Mouse (Mus musculus): ENCODE measurements around the gene Kng1. TPM values are rescaled to one million over a fixed set of nuclear protein-coding genes. Genes with fewer than 3 reads are reported as not detected.
"Not testable (repeated sequence)": the region's sequence is repeated elsewhere in the genome, so short reads cannot be mapped to it uniquely, and the experiment has no call there.

Kng1 gene
- not detected in 2 replicates for polyA plus RNA-seq (2014; fragmentation: Nextera tagmentation; extraction: Ambion mirVana)

DNA sequence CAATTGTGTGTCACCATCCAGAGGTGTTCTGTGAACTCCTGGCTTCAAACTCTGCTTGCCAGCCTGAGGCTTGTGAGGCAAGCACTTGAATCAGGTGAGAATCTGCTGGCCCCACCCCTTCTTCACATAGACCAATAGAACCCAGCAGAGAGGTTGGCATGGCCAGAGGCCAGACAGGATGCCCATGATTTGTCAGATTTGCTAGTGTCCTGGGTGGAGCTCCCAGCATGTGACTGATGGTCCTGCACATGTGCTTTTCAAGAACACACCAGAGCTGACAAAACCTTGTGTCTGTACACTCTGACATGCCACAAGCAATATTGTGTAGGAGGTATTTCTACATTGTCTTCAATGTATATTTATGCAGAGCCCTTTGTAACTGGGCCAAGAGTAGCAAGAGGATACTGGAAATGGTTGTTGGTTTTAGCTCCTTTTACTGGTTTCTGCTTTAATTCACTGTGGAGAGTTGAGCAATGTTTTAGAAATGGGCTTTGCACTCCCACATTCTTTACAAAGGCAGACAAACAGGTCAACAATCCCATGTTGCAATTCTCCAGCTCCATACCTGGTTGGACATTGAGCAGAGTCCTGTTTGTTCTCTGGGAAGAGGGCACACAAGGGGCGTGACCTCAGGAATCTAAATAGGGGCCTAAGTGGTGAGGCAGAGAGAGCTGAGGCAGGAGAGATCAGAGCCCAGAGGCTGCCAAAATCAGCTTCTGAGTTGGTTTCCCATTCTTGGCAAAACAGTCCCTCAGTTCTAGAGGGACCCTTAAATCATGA lies at the start of gene Kng1:
Gene Kng1, plus strand, starts transcription at position 198 of the 780 bp plus-strand sequence.
- H3K27me3 ChIP-seq (replicated peaks; ENCODE audit: control insufficient read depth, insufficient read depth, low read length); H3K4me2 ChIP-seq (ENCODE audit: low read length); H3K27ac ChIP-seq (ENCODE audit: low read depth, low read length); H3K36me3 ChIP-seq (ENCODE audit: control insufficient read depth, insufficient read depth, low read length); ATAC-seq; H3K9me3 ChIP-seq (replicated peaks; ENCODE audit: control insufficient read depth, low read length); H3K4me3 ChIP-seq (ENCODE audit: low read depth, low read length); H3K9ac ChIP-seq (ENCODE audit: low read length); H3K4me1 ChIP-seq (ENCODE audit: control insufficient read depth, insufficient read depth, low read length); DNase-seq (ENCODE audit: low spot score): not testable (repeated sequence)
- 81% methylated on average over 1 of the region's 1 CpGs for WGBS

DNA sequence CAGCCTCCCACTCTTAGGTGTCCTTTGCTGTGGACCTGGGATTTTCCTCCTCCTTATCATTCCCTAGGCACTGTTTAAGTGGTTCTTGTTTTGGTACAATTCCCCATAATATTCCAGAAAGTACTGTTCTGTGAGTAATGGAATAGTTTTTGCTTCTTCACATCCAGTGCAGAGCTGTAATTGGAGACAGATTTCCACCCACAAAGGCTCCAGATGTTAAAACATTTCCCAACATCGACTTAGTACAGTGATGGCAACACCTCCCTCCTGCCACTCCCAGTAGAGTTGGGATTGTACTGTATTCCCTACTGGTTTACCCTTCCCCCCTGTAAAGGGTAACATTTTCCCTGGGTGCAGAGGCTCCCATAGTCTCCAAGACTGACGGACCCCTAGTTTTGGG lies 43.9 kb upstream of the Kng1 start:
- not testable (repeated sequence) for H3K4me3 ChIP-seq (ENCODE audit: low read depth, low read length); DNase-seq (ENCODE audit: low spot score); ATAC-seq; H3K27me3 ChIP-seq (replicated peaks; ENCODE audit: control insufficient read depth, insufficient read depth, low read length); H3K4me1 ChIP-seq (ENCODE audit: control insufficient read depth, insufficient read depth, low read length); H3K4me2 ChIP-seq (ENCODE audit: low read length); H3K27ac ChIP-seq (ENCODE audit: low read depth, low read length); H3K36me3 ChIP-seq (ENCODE audit: control insufficient read depth, insufficient read depth, low read length); H3K9me3 ChIP-seq (replicated peaks; ENCODE audit: control insufficient read depth, low read length); H3K9ac ChIP-seq (ENCODE audit: low read length)
- 84% methylated on average over 2 of the region's 2 CpGs for WGBS

DNA sequence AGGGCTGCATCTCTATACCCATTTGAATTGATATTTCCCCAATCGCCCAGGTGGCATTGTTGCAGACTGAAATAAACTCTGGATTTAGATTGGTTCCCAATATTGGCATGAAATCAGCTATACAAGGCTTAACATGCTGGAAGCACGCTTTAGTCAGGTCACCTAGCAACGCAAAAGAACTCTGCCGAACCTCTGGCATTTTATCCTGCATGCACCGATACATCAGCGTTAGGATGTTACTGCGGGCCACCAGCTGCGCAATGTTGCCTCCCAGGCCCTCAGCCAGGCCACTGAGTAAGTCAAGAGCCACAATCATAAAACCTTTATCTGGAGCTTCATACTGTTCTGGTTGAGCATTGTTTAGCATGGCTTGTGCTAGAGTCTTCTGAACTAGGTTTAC lies 43.0 kb upstream of the Kng1 start:
- H3K27ac ChIP-seq (ENCODE audit: low read depth, low read length); ATAC-seq; H3K4me3 ChIP-seq (ENCODE audit: low read depth, low read length); H3K36me3 ChIP-seq (ENCODE audit: control insufficient read depth, insufficient read depth, low read length); DNase-seq (ENCODE audit: low spot score); H3K9ac ChIP-seq (ENCODE audit: low read length); H3K4me2 ChIP-seq (ENCODE audit: low read length); H3K4me1 ChIP-seq (ENCODE audit: control insufficient read depth, insufficient read depth, low read length); H3K9me3 ChIP-seq (replicated peaks; ENCODE audit: control insufficient read depth, low read length); H3K27me3 ChIP-seq (replicated peaks; ENCODE audit: control insufficient read depth, insufficient read depth, low read length): not testable (repeated sequence)
- 87% methylated on average over 8 of the region's 8 CpGs for WGBS

DNA sequence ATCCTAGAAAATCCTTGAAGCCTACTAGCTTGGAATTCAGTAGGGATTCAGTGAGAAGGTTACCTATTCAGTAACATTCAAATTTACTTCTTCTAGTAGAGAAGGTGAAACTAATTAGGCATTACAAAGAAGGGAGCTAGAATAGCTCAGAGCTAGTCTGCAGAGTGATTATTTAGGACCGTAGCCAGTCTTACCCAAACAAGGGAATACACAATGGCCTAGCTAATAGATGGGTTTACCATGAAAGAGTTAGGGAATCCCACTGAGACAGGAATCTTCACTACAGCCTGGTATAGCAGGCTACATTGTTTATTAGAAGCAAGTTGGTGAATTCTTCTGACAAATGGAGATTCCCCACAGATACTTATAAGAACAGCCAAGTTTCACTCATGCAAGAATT lies 37.1 kb upstream of the Kng1 start:
- ATAC-seq; H3K9ac ChIP-seq (ENCODE audit: low read length); H3K27ac ChIP-seq (ENCODE audit: low read depth, low read length); H3K9me3 ChIP-seq (replicated peaks; ENCODE audit: control insufficient read depth, low read length); H3K27me3 ChIP-seq (replicated peaks; ENCODE audit: control insufficient read depth, insufficient read depth, low read length); H3K4me2 ChIP-seq (ENCODE audit: low read length); H3K36me3 ChIP-seq (ENCODE audit: control insufficient read depth, insufficient read depth, low read length); DNase-seq (ENCODE audit: low spot score); H3K4me1 ChIP-seq (ENCODE audit: control insufficient read depth, insufficient read depth, low read length); H3K4me3 ChIP-seq (ENCODE audit: low read depth, low read length): not testable (repeated sequence)
- 0% methylated on average over 1 of the region's 1 CpGs for WGBS

DNA sequence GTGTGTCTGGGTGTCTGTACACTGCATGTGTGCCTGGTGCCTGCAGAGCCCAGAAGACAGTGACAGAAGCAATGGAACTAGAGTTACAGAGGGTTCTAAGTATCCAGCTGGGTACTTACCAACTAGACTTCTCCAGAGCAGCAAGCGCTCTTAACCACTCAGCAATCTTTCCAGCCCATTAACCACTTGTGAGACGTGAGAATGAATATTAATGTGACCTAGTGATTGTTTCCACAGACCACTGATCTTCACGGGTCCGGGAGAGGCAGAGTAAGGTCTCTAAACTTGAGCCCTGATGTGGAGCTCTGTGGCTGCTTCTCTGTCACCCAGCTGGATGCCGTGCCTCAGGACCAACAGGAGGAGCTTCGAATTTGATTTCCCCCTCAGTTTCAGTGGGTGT lies 32.6 kb upstream of the Kng1 start:
- H3K4me1 ChIP-seq (ENCODE audit: control insufficient read depth, insufficient read depth, low read length): no peaks in the 10 kb centered on the region
- H3K36me3 ChIP-seq (ENCODE audit: control insufficient read depth, insufficient read depth, low read length): no peaks in the 10 kb centered on the region
- H3K9ac ChIP-seq (ENCODE audit: low read length): no peak overlapping the region
- no peak for DNase-seq (ENCODE audit: low spot score)
- no peak overlapping the region for H3K4me3 ChIP-seq (ENCODE audit: low read depth, low read length)
- no peaks in the 10 kb centered on the region for H3K9me3 ChIP-seq (replicated peaks; ENCODE audit: control insufficient read depth, low read length)
- no peak overlapping the region for H3K4me2 ChIP-seq (ENCODE audit: low read length)
- no peak overlapping the region for H3K27ac ChIP-seq (ENCODE audit: low read depth, low read length)
- WGBS: 26% methylated on average over 6 of the region's 6 CpGs
- no peak for ATAC-seq
- no peaks in the 10 kb centered on the region for H3K27me3 ChIP-seq (replicated peaks; ENCODE audit: control insufficient read depth, insufficient read depth, low read length)

DNA sequence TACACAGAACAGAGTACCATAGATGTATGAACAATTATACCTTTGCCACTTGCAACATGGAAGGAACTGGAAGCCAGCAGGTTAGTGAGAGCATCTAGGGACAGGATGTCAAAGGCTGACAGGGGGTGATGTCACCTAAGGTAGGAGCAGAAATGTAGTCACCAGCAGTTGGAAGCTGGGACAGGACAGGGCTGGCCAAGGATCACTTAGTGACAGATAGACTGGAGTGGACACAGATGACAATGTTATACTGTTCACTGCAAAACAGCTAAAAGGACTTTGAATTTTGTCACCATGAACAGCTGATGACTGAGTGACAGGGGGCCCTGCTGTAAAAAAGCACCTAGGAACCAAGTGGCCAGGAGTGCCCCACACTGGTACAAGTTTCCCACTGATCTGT lies 31.1 kb upstream of the Kng1 start:
- no peaks in the 10 kb centered on the region for H3K27me3 ChIP-seq (replicated peaks; ENCODE audit: control insufficient read depth, insufficient read depth, low read length)
- no peaks in the 10 kb centered on the region for H3K36me3 ChIP-seq (ENCODE audit: control insufficient read depth, insufficient read depth, low read length)
- H3K4me2 ChIP-seq (ENCODE audit: low read length): no peak overlapping the region
- H3K9ac ChIP-seq (ENCODE audit: low read length): no peak overlapping the region
- H3K27ac ChIP-seq (ENCODE audit: low read depth, low read length): no peak overlapping the region
- no peaks in the 10 kb centered on the region for H3K9me3 ChIP-seq (replicated peaks; ENCODE audit: control insufficient read depth, low read length)
- H3K4me3 ChIP-seq (ENCODE audit: low read depth, low read length): no peak overlapping the region
- DNase-seq (ENCODE audit: low spot score) (no peak), ATAC-seq (no peak)
- H3K4me1 ChIP-seq (ENCODE audit: control insufficient read depth, insufficient read depth, low read length): no peaks in the 10 kb centered on the region

DNA sequence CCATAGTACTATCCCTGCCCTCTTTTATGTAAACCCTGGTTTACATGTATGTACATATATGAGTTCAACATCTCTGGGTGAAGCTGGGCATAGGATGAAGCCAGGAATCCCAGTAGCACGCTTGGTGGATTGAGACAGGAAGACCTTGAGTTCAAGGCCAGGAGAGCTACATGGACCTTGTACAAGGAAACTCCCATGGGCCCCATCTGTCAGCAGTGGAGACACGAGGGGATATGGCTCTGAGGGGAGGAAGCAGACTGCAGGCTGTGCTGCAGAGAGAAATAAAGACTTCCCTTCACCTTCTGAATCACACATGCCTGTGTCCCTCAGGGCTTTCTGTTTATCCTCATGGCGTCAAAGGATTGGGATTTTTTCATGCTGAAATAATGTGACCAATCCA lies 30.3 kb upstream of the Kng1 start:
- H3K4me1 ChIP-seq (ENCODE audit: control insufficient read depth, insufficient read depth, low read length); H3K9me3 ChIP-seq (replicated peaks; ENCODE audit: control insufficient read depth, low read length); H3K27ac ChIP-seq (ENCODE audit: low read depth, low read length); H3K27me3 ChIP-seq (replicated peaks; ENCODE audit: control insufficient read depth, insufficient read depth, low read length); H3K4me3 ChIP-seq (ENCODE audit: low read depth, low read length); H3K9ac ChIP-seq (ENCODE audit: low read length); DNase-seq (ENCODE audit: low spot score); H3K4me2 ChIP-seq (ENCODE audit: low read length); ATAC-seq; H3K36me3 ChIP-seq (ENCODE audit: control insufficient read depth, insufficient read depth, low read length): not testable (repeated sequence)
- 60% methylated on average over 3 of the region's 3 CpGs for WGBS

DNA sequence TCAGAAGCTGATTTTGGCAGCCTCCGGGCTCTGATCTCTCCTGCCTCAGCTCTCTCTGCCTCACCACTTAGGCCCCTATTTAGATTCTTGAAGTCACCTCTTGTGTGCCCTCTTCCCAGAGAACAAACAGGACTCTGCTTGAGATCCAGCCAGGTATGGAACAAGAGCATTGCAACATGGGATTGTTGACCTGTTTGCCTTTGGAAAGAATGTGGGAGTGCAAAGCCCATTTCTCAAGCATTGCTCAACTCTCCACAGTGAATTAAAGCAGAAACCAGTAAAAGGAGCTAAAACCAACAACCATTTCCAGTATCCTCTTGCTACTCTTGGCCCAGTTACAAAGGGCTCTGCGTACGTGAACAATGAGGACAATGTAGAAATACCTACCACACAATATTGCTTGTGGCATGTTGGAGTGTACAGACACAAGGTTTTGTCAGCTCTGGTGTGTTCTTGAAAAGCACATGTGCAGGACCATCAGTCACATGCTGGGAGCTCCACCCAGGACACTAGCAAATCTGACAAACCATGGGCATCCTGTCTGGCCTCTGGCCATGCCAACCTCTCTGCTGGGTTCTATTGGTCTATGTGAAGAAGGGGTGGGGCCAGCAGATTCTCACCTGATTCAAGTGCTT lies 28.6 kb upstream of the Kng1 start, which contains the start of gene Kng2:
Gene Kng2, minus strand, starts transcription at position 517 of the 635 bp plus-strand sequence.
- H3K27me3 ChIP-seq (replicated peaks; ENCODE audit: control insufficient read depth, insufficient read depth, low read length); H3K4me3 ChIP-seq (ENCODE audit: low read depth, low read length); H3K4me2 ChIP-seq (ENCODE audit: low read length); H3K4me1 ChIP-seq (ENCODE audit: control insufficient read depth, insufficient read depth, low read length); H3K9ac ChIP-seq (ENCODE audit: low read length); H3K36me3 ChIP-seq (ENCODE audit: control insufficient read depth, insufficient read depth, low read length); H3K27ac ChIP-seq (ENCODE audit: low read depth, low read length); H3K9me3 ChIP-seq (replicated peaks; ENCODE audit: control insufficient read depth, low read length); ATAC-seq; DNase-seq (ENCODE audit: low spot score): not testable (repeated sequence)
- WGBS: 91% methylated on average over 3 of the region's 3 CpGs
